ENCODE assay signal across 10 mouse cellular contexts in genomic region chr2:17669953-17670352, GRCm38 (mm10).
DNase-seq lines count a peak whose midpoint lies in the region; ATAC-seq and TF ChIP-seq lines count a peak whose summit lies in the region.
"Had no signal": no experiment of that assay in that cellular context is flagged by ENCODE, and none has a peak within 500 bp of the region (broad histone marks: within the 10 kb centered on the region; RNA-seq: fewer than 3 reads in every experiment).

No protein-coding gene starts in this region.

- no peak overlapping the region; the same call in 1 of the 2 replicates for H3K4me3 ChIP-seq in hindbrain, embryonic 11.5 days (ENCODE audit: low read depth, low read length)
- H3K4me3 ChIP-seq in midbrain, embryonic 15.5 days, result peak overlapping the region; percentile 27
- no peak overlapping the region for H3K4me3 ChIP-seq in thymus, adult 2 months (ENCODE audit: control insufficient read depth, insufficient read depth, low read length)
- H3K4me3 ChIP-seq in kidney, adult 2 months (ENCODE audit: insufficient read depth, low read depth, low read length), result no peak overlapping the region
- H3K4me3 ChIP-seq: embryonic facial prominence, embryonic 15.5 days had no signal

- no peak for TF ChIP-seq POLR2A in thymus, adult 2 months (IDR thresholded peaks at IDR 0.05; ENCODE audit: control insufficient read depth, extremely low read depth, insufficient read depth, low read length, poor library complexity)
- TF ChIP-seq POLR2A in kidney, adult 2 months (IDR thresholded peaks at IDR 0.05; ENCODE audit: low read depth, low read length), result no peak

- peak; percentile 83 for ATAC-seq in hindbrain, embryonic 11.5 days (ENCODE audit: low FRiP score)
- ATAC-seq in midbrain, embryonic 15.5 days (replicated peaks), result peak; percentile 93

- no peaks in the 10 kb centered on the region for H3K9me3 ChIP-seq in hindbrain, embryonic 11.5 days (ENCODE audit: control insufficient read depth, low read length)
- H3K9me3 ChIP-seq in midbrain, embryonic 15.5 days, result no peaks in the 10 kb centered on the region
- H3K9me3 ChIP-seq: embryonic facial prominence, embryonic 15.5 days had no signal

- H3K9ac ChIP-seq in hindbrain, embryonic 11.5 days (ENCODE audit: low read depth, low read length), result peak overlapping the region; percentile 12; the same call in 1 of the 2 replicates
- H3K9ac ChIP-seq in midbrain, embryonic 15.5 days, result peak overlapping the region; percentile 26; the same call in 1 of the 2 replicates
- H3K9ac ChIP-seq: embryonic facial prominence, embryonic 15.5 days had no signal

- H3K27me3 ChIP-seq in hindbrain, embryonic 11.5 days (ENCODE audit: control insufficient read depth, insufficient read depth, low read length), result no peaks in the 10 kb centered on the region
- H3K27me3 ChIP-seq in midbrain, embryonic 15.5 days (replicated peaks), result no peaks in the 10 kb centered on the region
- no peaks in the 10 kb centered on the region for H3K27me3 ChIP-seq in thymus, adult 2 months (ENCODE audit: control insufficient read depth, insufficient read depth, low read length)
- H3K27me3 ChIP-seq in kidney, adult 2 months (replicated peaks; ENCODE audit: control insufficient read depth, insufficient read depth, low read length), result no peaks in the 10 kb centered on the region
- H3K27me3 ChIP-seq: embryonic facial prominence, embryonic 15.5 days had no signal

- peak overlapping the region; percentile 24; the same call in 1 of the 2 replicates for H3K4me2 ChIP-seq in hindbrain, embryonic 11.5 days (replicated peaks; ENCODE audit: low read depth, low read length)
- H3K4me2 ChIP-seq in midbrain, embryonic 15.5 days, result peak overlapping the region; percentile 49
- H3K4me2 ChIP-seq: embryonic facial prominence, embryonic 15.5 days had no signal

- H3K4me1 ChIP-seq in hindbrain, embryonic 11.5 days (replicated peaks; ENCODE audit: control insufficient read depth, insufficient read depth, low read length), result no peaks in the 10 kb centered on the region
- H3K4me1 ChIP-seq in midbrain, embryonic 15.5 days, result peaks cover 26% of the 10 kb centered on the region
- peaks cover 7% of the 10 kb centered on the region for H3K4me1 ChIP-seq in thymus, adult 2 months (replicated peaks; ENCODE audit: control insufficient read depth, insufficient read depth, low read length)
- H3K4me1 ChIP-seq in kidney, adult 2 months (ENCODE audit: control insufficient read depth, insufficient read depth, low read length), result no peaks in the 10 kb centered on the region
- H3K4me1 ChIP-seq: embryonic facial prominence, embryonic 15.5 days had no signal

- TF ChIP-seq CTCF in thymus, adult 2 months (IDR thresholded peaks at IDR 0.05; ENCODE audit: borderline replicate concordance, control insufficient read depth, extremely low read depth, insufficient read depth, low read length, poor library complexity), result no peak
- TF ChIP-seq CTCF in kidney, adult 2 months (conservative IDR thresholded peaks at IDR 0.05; ENCODE audit: insufficient read depth, insufficient read length, low read depth, low read length), result no peak

- peak overlapping the region; percentile 70 for H3K27ac ChIP-seq in hindbrain, embryonic 11.5 days (ENCODE audit: low read depth, low read length)
- H3K27ac ChIP-seq in midbrain, embryonic 15.5 days, result peak overlapping the region; percentile 90
- H3K27ac ChIP-seq in thymus, adult 2 months (ENCODE audit: control insufficient read depth, insufficient read depth, low read length), result no peak overlapping the region
- no peak overlapping the region for H3K27ac ChIP-seq in kidney, adult 2 months (ENCODE audit: insufficient read depth, low read depth, low read length)
- H3K27ac ChIP-seq: embryonic facial prominence, embryonic 15.5 days had no signal

- 15% methylated on average over 10 of the region's 10 CpGs for whole genome bisulfite sequencing in hindbrain, embryonic 11.5 days
- WGBS in midbrain, embryonic 15.5 days, result 7% methylated on average over 10 of the region's 10 CpGs
- WGBS in thymus, adult 2 months, result 91% methylated on average over 10 of the region's 10 CpGs
- WGBS in kidney, adult 2 months, result 57% methylated on average over 10 of the region's 10 CpGs

- peak; percentile 53 for DNase-seq in right cerebral cortex, adult 18-20 months
- DNase-seq in right cerebral cortex, postnatal 36 days (ENCODE audit: low spot score in 2 of 2), result no peak
- peak; percentile 71 for DNase-seq in hindbrain, embryonic 11.5 days (ENCODE audit: low spot score)
- no peak for DNase-seq in thymus, adult 2 months
- no peak for DNase-seq in kidney, adult 2 months
- DNase-seq in kidney, adult 18-20 months, result no peak
- DNase-seq in B cell, adult 2 months, result no peak
- DNase-seq: kidney, postnatal 25 days had no signal

- H3K36me3 ChIP-seq in hindbrain, embryonic 11.5 days (ENCODE audit: control insufficient read depth, insufficient read depth, low read length), result no peaks in the 10 kb centered on the region
- H3K36me3 ChIP-seq in midbrain, embryonic 15.5 days (replicated peaks), result no peaks in the 10 kb centered on the region
- H3K36me3 ChIP-seq in thymus, adult 2 months (ENCODE audit: control insufficient read depth, insufficient read depth, low read length), result no peaks in the 10 kb centered on the region
- no peaks in the 10 kb centered on the region for H3K36me3 ChIP-seq in kidney, adult 2 months (ENCODE audit: control insufficient read depth, insufficient read depth, low read length)
- H3K36me3 ChIP-seq: embryonic facial prominence, embryonic 15.5 days had no signal

Comparison
In these comparisons a context has a peak if more than half of its experiments do, and no peak if none do; other contexts are left out.
1. DNase-seq: peak in right cerebral cortex, adult 18-20 months (single experiment) and hindbrain, embryonic 11.5 days (single experiment); none in right cerebral cortex, postnatal 36 days (0 of 2), thymus, adult 2 months (single experiment), kidney, adult 2 months (single experiment), kidney, adult 18-20 months (single experiment) and B cell, adult 2 months (0 of 2).
2. H3K27ac ChIP-seq: peak in hindbrain, embryonic 11.5 days (single experiment) and midbrain, embryonic 15.5 days (single experiment); none in thymus, adult 2 months (single experiment) and kidney, adult 2 months (single experiment).